Mouse (Mus musculus) small intestine, adult 2 months (tissue): ENCODE results near the gene Meis1. TPM values are rescaled to one million over a fixed set of nuclear protein-coding genes. Genes with fewer than 3 reads are reported as not detected.

Experiments used
- H3K27ac ChIP-seq: fragments of 200-500 bp; 2 replicates; pipeline ENCODE4 v1.5.1; 2012; ENCODE audit warnings: low read depth, low read length, control low read depth, inconsistent platforms; ENCODE audit not compliant: insufficient read depth
- H3K27me3 ChIP-seq: fragments of 200-500 bp; 2 replicates; pipeline ENCODE4 v1.6.1; 2012; ENCODE audit warnings: mild to moderate bottlenecking, moderate library complexity, low read length, inconsistent platforms; ENCODE audit not compliant: control insufficient read depth, insufficient read depth
- H3K36me3 ChIP-seq: fragments of 200-500 bp; 2 replicates; pipeline ENCODE4 v1.6.1; 2012; ENCODE audit warnings: mild to moderate bottlenecking, low read length, control low read depth, inconsistent platforms; ENCODE audit not compliant: control insufficient read depth, insufficient read depth
- H3K4me1 ChIP-seq: fragments of 200-500 bp; 2 replicates; pipeline ENCODE4 v1.6.1; 2012; ENCODE audit warnings: low read length, inconsistent platforms, mixed read lengths; ENCODE audit not compliant: control insufficient read depth, insufficient read depth, insufficient read length
- H3K4me3 ChIP-seq: fragments of 200-500 bp; 2 replicates; pipeline ENCODE4 v1.5.1; 2012; ENCODE audit warnings: low read depth, mild to moderate bottlenecking, control low read depth, inconsistent platforms, low read length, moderate library complexity
- CTCF ChIP-seq: fragments of 200-500 bp; IDR thresholded peaks from 2 replicates; pipeline ENCODE4 v1.5.1; 2012; ENCODE audit warnings: low read depth, mild to moderate bottlenecking, control low read depth, inconsistent platforms, low read length, moderate library complexity, mixed read lengths; ENCODE audit not compliant: insufficient replicate concordance, insufficient read length; ENCODE audit errors: extremely low read depth
- POLR2A ChIP-seq: fragments of 200-500 bp; IDR thresholded peaks from 2 replicates; pipeline ENCODE4 v1.6.1; 2012; ENCODE audit warnings: low read depth, mild to moderate bottlenecking, control low read depth, inconsistent platforms, low read length, moderate library complexity
- whole genome bisulfite sequencing: fragments of 180-500 bp; shearing (Covaris S2); methylation state at CpG from one replicate; pipeline ENCODE4 v1.1.7; 2018; 5-methylcytosine and 5-hydroxymethylcytosine counted together
- polyA plus RNA-seq: library from polyadenylated mRNA; depleted of rRNA; stranded (reverse); fragments of >200 nt; gene quantifications from 2 replicates; pipeline ENCODE4 v1.2.3, GENCODE M21; 2012

The Meis1 gene
- polyA plus RNA-seq, 1 experiment = 4.0 TPM

DNA sequence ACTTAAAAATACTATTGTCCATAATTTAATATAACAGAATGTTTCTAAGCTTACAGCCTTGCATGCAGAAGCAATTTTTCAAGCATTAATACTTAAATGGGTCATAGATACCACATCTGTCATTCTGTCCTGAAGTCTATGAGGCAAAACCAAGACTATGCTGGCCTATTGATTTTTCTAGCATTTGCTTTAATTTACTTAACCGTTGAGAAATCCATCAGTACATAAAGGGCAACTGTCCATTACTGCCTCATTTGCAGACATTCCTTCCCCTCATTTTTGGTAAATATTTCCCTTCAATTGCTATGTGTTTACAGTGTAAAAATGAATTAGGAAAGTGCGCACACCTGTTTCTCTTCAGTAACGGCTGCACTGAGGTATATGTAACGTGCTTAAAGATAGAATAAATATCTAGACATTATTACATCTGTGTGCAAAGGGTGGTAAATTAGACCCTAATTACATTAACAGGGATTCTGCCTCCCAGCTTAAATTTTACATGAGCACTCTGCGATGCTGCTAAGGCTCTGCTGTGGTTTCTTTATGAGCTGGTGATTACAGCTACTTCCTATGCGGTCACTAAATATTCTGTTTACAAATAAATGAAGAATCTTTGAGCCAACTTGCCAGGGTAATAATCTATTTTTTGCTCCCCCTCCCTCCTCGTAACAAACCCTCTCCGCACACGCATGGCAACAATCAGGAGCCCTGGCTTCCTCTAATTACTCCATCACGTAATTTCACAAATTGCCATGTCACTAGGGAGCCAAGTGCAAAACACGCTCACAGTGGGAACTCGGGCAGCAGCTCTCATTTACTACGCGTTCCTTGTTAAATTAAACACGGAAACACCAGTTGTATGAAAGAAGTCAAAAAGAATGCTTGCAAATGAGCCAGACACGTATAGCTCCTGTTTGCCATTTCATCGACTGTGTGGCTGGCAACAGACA, 88.7 kb downstream of the Meis1 start:
- TF ChIP-seq POLR2A (no peak), CTCF (no peak)
- no peaks in the 10 kb centered on the region for H3K4me1 ChIP-seq
- 75% methylated on average over 17 of the region's 17 CpGs for WGBS
- H3K27me3 ChIP-seq = no peaks in the 10 kb centered on the region
- no peak overlapping the region for H3K27ac ChIP-seq
- no peaks in the 10 kb centered on the region for H3K36me3 ChIP-seq
- no peak overlapping the region for H3K4me3 ChIP-seq

DNA sequence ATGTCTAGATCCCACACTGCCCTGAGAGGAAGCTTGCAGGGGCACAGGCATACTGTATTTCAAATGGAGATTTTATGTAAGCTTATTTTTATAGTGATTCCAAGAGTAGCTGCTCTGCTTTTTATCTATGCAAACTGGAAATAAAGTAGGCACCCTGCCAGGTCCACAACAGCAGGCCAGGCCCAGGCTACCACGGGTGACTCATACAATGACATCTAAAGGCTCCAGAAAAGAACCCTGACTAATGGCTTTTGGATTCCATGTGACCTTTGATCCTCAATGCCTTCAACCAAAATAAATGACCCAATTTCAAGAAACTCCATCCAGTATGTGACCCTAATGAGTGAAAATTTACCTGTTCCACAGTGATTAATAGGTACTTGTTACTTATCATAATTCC, 91.4 kb downstream of the Meis1 start:
- Histone ChIP-seq H3K4me3 (no peak overlapping the region), H3K27me3 (no peaks in the 10 kb centered on the region), H3K36me3 (no peaks in the 10 kb centered on the region), H3K27ac (no peak overlapping the region), H3K4me1 (no peaks in the 10 kb centered on the region)
- 6% methylated on average over 1 of the region's 1 CpGs for WGBS
- TF ChIP-seq CTCF (no peak), POLR2A (no peak)

DNA sequence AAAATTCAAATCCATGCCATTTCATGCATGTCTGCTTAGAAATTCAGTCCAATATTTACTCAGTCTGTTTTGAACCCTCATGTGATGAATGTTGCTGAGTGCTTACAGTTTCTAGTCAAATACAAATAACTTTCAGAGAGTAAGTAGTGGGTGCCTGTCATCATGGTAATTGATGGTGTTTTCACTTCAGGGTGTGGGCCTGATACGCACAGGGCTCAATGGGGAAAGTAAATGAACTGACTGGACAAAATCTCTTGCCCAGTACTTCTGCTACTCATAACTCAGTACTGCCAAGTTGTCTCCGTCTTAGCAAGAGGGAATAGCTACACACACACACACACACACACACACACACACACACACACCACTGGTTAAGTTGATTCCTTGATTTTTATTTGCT, 92.0 kb downstream of the Meis1 start:
- H3K27me3 ChIP-seq = no peaks in the 10 kb centered on the region
- TF ChIP-seq POLR2A (no peak), CTCF (no peak)
- H3K36me3 ChIP-seq = no peaks in the 10 kb centered on the region
- H3K27ac ChIP-seq = no peak overlapping the region
- WGBS = 75% methylated on average over 2 of the region's 2 CpGs
- no peaks in the 10 kb centered on the region for H3K4me1 ChIP-seq
- H3K4me3 ChIP-seq = no peak overlapping the region

DNA sequence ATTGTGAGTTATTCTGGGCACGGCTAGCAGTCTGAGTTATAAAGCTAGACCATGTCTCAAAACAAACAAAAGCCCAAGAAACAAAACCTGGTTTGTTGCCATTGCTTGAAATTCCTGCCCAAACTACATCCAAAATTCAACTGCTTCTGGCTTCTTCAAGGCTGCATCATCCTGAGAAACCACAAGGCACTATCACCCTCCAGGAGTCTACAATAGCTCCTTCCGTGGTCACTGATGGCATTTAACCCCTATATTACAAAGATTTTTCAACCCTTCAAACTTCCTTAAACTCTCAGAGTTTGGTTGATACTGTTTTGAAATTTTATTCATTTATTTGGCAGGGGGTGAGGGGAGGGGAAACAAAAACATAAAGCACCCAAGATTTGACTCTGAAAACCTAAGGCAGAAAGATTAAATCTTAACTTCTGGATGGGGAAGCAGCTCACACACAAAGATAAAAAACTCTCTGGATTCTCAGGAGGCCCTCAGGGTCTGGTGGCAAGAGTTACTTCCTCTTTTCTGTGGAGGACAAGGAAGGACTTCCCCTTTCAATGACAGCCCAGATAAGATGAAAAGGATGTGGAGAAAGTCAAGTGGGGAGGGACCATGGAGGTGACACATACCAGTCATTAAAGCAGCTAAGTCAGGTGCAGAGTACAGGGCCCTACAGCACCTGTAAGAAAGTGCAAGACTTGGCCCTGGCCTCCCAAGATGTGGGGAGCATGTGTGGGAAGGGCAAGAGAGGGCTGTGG, 94.0 kb downstream of the Meis1 start:
- Histone ChIP-seq H3K4me1 (no peaks in the 10 kb centered on the region), H3K4me3 (no peak overlapping the region), H3K27ac (no peak overlapping the region), H3K27me3 (no peaks in the 10 kb centered on the region), H3K36me3 (no peaks in the 10 kb centered on the region)
- TF ChIP-seq POLR2A = no peak
- no peak for TF ChIP-seq CTCF
- 66% methylated on average over 2 of the region's 2 CpGs for WGBS

DNA sequence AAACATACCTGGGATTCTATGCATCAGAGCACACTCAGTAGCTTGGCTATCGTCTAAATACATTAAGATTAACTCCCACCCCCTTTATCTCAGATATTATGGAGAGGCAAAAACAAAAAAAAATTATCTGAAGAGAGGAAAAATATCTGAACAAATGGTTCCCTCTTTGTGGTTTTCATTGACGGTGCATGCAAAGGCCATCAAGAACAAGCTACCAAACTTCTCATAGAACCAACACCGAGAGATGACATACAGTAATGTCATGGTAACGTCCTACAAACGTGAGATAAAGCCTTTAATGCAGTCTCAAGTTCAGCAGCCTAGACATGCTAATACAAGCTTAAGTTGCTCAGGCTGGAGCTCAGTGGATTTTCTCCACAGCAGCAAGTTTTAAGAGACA, 95.5 kb downstream of the Meis1 start:
- Histone ChIP-seq H3K4me3 (no peak overlapping the region), H3K36me3 (no peaks in the 10 kb centered on the region), H3K4me1 (no peaks in the 10 kb centered on the region), H3K27ac (no peak overlapping the region), H3K27me3 (no peaks in the 10 kb centered on the region)
- TF ChIP-seq POLR2A (no peak), CTCF (no peak)
- 77% methylated on average over 5 of the region's 5 CpGs for WGBS

DNA sequence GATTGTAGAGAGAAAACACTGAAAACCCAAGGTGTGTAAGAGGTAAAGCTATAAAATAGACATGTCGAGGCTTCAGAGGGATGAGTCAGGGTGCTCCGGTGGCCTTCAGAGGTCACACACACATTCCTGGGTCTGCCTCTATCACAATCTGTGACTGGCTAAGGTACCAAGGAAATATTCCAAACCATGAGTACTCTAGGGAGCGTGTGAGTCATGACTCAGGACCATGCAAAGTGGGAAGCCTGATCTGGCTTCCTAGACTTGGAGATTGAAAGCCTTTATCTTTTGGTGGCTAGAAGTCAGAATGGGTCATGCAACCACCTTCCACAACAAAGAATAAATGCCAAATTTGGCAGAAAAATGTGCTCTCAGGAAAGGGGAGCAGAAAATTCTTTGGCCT, 98.1 kb downstream of the Meis1 start:
- no peak overlapping the region for H3K4me3 ChIP-seq
- no peak overlapping the region for H3K27ac ChIP-seq
- H3K4me1 ChIP-seq = no peaks in the 10 kb centered on the region
- no peaks in the 10 kb centered on the region for H3K36me3 ChIP-seq
- no peaks in the 10 kb centered on the region for H3K27me3 ChIP-seq
- WGBS = 78% methylated on average over 3 of the region's 3 CpGs
- no peak for TF ChIP-seq POLR2A
- no peak for TF ChIP-seq CTCF

DNA sequence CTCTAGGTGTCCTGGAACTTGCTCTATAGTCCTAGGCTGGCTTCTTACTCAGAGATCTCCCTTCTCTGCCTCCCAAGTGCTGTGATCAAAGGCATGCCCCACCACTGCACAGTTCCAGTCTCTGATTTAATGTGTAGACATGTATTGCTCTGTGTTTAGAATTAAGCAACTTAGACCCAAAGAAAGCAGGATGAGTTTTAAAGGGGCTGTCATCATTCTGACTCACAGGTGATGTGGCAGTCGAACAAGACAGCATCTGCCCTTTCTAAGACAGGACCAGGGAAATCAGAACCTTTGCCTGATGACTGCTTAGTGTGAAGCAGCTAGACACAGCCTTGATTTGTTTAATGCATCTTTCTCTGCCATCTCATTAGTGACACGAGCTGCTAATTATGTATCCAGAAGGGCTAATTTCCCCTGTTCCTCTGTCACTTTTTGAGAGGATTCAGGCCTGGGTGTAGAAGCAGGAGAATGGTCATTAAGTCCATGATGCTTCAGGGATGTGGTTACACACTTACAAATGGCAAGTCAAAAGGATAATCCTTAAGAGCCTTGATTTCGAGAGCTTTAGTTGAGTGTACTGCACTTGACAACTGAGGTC, 99.5 kb downstream of the Meis1 start:
- Histone ChIP-seq H3K27ac (no peak overlapping the region), H3K36me3 (no peaks in the 10 kb centered on the region), H3K27me3 (no peaks in the 10 kb centered on the region), H3K4me1 (no peaks in the 10 kb centered on the region), H3K4me3 (no peak overlapping the region)
- 77% methylated on average over 3 of the region's 3 CpGs for WGBS
- TF ChIP-seq POLR2A (no peak), CTCF (no peak)
